Mouse (Mus musculus): ENCODE results near the gene Metrn. TPM values are rescaled to one million over a fixed set of nuclear protein-coding genes. Genes with fewer than 3 reads are reported as not detected.
A peak's percentile ranks its signal among the peaks of the same experiment; 100 is the strongest.

Gene Metrn
- polyA plus RNA-seq, 1 experiment = 64.0 TPM

- no peaks in the 10 kb centered on the region for H3K27me3 ChIP-seq (ENCODE audit: control insufficient read depth, insufficient read depth, insufficient read length)
- peaks cover 7% of the 10 kb centered on the region for H3K79me3 ChIP-seq (ENCODE audit: low read depth)
- TF ChIP-seq CEBPB (IDR thresholded peaks at IDR 0.05; ENCODE audit: low read depth) (no peak), USF1 (IDR thresholded peaks at IDR 0.05; ENCODE audit: low read depth) (no peak), CTCF (IDR thresholded peaks at IDR 0.05; ENCODE audit: control insufficient read depth, insufficient read depth, insufficient read length) (no peak), MYOG (IDR thresholded peaks at IDR 0.05; ENCODE audit: control insufficient read depth, extremely low read depth, insufficient read length) (no peak), FOSL1 (IDR thresholded peaks at IDR 0.05; ENCODE audit: insufficient read depth, low read length, poor library complexity, severe bottlenecking) (no peak), MYOD1 (IDR thresholded peaks at IDR 0.05; ENCODE audit: control insufficient read depth, insufficient read length, low read depth) (no peak), MAX (IDR thresholded peaks at IDR 0.05) (no peak)
- H3K79me2 ChIP-seq (ENCODE audit: control insufficient read depth, insufficient read depth) = peaks cover 30% of the 10 kb centered on the region
- peak overlapping the region; percentile 85 for H3ac ChIP-seq (ENCODE audit: control insufficient read depth, insufficient read length, low read depth)
- peaks cover 4% of the 10 kb centered on the region for H3K36me3 ChIP-seq (ENCODE audit: control insufficient read depth, insufficient read depth)
- H3K4me3 ChIP-seq (ENCODE audit: insufficient read depth, poor library complexity, severe bottlenecking) = peak overlapping the region; percentile 79
These were observed 5.0 kb downstream of the Metrn start for GRCm38 (mm10) chr17:25791843-25792527.

GRCm38 (mm10) chr17:25791320-25791842, 5.6 kb downstream of the Metrn start:
- Histone ChIP-seq H3K36me3 (ENCODE audit: control insufficient read depth, insufficient read depth) (peaks cover 4% of the 10 kb centered on the region), H3K79me3 (ENCODE audit: low read depth) (peaks cover 7% of the 10 kb centered on the region), H3ac (ENCODE audit: control insufficient read depth, insufficient read length, low read depth) (peak overlapping the region; percentile 85), H3K79me2 (ENCODE audit: control insufficient read depth, insufficient read depth) (peaks cover 26% of the 10 kb centered on the region), H3K4me3 (ENCODE audit: insufficient read depth, poor library complexity, severe bottlenecking) (peak overlapping the region; percentile 79), H3K27me3 (ENCODE audit: control insufficient read depth, insufficient read depth, insufficient read length) (no peaks in the 10 kb centered on the region)
- TF ChIP-seq MYOG (IDR thresholded peaks at IDR 0.05; ENCODE audit: control insufficient read depth, extremely low read depth, insufficient read length) = no peak
- no peak for TF ChIP-seq MYOD1 (IDR thresholded peaks at IDR 0.05; ENCODE audit: control insufficient read depth, insufficient read length, low read depth)
- TF ChIP-seq CTCF (IDR thresholded peaks at IDR 0.05; ENCODE audit: control insufficient read depth, insufficient read depth, insufficient read length) = no peak
- TF ChIP-seq USF1 (IDR thresholded peaks at IDR 0.05; ENCODE audit: low read depth) = no peak
- TF ChIP-seq FOSL1 (IDR thresholded peaks at IDR 0.05; ENCODE audit: insufficient read depth, low read length, poor library complexity, severe bottlenecking) = no peak
- no peak for TF ChIP-seq MAX (IDR thresholded peaks at IDR 0.05)
- TF ChIP-seq CEBPB (IDR thresholded peaks at IDR 0.05; ENCODE audit: low read depth) = no peak

DNA sequence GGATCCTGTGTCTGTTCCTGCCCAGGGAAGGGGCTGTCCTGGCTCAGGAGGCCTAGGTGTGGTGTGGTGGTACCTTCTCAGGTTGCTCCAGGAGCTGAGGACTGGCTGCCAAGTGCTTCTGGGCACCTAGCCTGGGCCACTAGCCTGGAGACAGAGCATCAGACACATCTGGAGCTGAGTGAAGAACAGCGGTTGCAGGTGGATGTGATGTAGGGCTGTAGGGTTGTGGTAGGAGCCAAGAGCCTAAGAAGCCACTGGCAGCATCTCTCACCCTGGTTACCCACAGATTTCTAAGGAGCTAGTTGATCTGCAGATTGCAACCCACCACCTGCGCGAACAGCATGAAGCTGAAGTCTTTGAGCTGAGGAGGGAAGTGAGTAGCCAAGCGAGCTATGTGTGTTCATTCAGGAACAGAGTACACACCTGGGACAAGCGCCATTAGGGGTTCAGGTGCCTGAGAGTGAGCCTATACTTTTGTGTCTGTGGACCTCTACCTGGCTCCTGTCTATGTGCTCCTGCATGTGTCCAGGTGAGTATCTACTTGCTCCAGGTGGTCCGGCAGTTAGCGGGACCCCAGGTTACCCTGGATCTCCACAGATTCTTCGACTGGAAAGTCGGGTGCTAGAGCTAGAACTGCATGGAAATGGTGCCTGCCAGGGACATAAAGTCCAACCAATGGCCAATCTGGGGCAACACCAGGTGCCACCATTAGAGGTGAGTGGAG, 10.0 kb downstream of the Metrn start:
- H3ac ChIP-seq (ENCODE audit: control insufficient read depth, insufficient read length, low read depth) = no peak overlapping the region
- peaks cover 31% of the 10 kb centered on the region for H3K79me2 ChIP-seq (ENCODE audit: control insufficient read depth, insufficient read depth)
- H3K79me3 ChIP-seq (ENCODE audit: low read depth) = peaks cover 2% of the 10 kb centered on the region
- no peaks in the 10 kb centered on the region for H3K27me3 ChIP-seq (ENCODE audit: control insufficient read depth, insufficient read depth, insufficient read length)
- TF ChIP-seq USF1 (IDR thresholded peaks at IDR 0.05; ENCODE audit: low read depth) = no peak
- TF ChIP-seq MAX (IDR thresholded peaks at IDR 0.05) = no peak
- no peak for TF ChIP-seq CEBPB (IDR thresholded peaks at IDR 0.05; ENCODE audit: low read depth)
- TF ChIP-seq MYOD1 (IDR thresholded peaks at IDR 0.05; ENCODE audit: control insufficient read depth, insufficient read length, low read depth) = no peak
- TF ChIP-seq CTCF (IDR thresholded peaks at IDR 0.05; ENCODE audit: control insufficient read depth, insufficient read depth, insufficient read length) = no peak
- TF ChIP-seq FOSL1 (IDR thresholded peaks at IDR 0.05; ENCODE audit: insufficient read depth, low read length, poor library complexity, severe bottlenecking) = no peak
- TF ChIP-seq MYOG (IDR thresholded peaks at IDR 0.05; ENCODE audit: control insufficient read depth, extremely low read depth, insufficient read length) = no peak
- peaks cover 15% of the 10 kb centered on the region for H3K36me3 ChIP-seq (ENCODE audit: control insufficient read depth, insufficient read depth)
- H3K4me3 ChIP-seq (ENCODE audit: insufficient read depth, poor library complexity, severe bottlenecking) = no peak overlapping the region

GRCm38 (mm10) chr17:25786280-25786679, 10.7 kb downstream of the Metrn start, which contains the start of gene Ccdc78:
Ccdc78 (plus strand) TSS chr17:25786580.
- Histone ChIP-seq H3ac (ENCODE audit: control insufficient read depth, insufficient read length, low read depth) (peak within 1 kb of the TSS; percentile 83), H3K79me2 (ENCODE audit: control insufficient read depth, insufficient read depth) (peaks cover 24% of the 10 kb centered on the region), H3K36me3 (ENCODE audit: control insufficient read depth, insufficient read depth) (peaks cover 21% of the 10 kb centered on the region), H3K4me3 (ENCODE audit: insufficient read depth, poor library complexity, severe bottlenecking) (peak within 1 kb of the TSS; percentile 53), H3K27me3 (ENCODE audit: control insufficient read depth, insufficient read depth, insufficient read length) (no peaks in the 10 kb centered on the region), H3K79me3 (ENCODE audit: low read depth) (peaks cover 2% of the 10 kb centered on the region)
- TF ChIP-seq MAX (IDR thresholded peaks at IDR 0.05) (no peak), MYOD1 (IDR thresholded peaks at IDR 0.05; ENCODE audit: control insufficient read depth, insufficient read length, low read depth) (no peak), CTCF (IDR thresholded peaks at IDR 0.05; ENCODE audit: control insufficient read depth, insufficient read depth, insufficient read length) (no peak)

DNA sequence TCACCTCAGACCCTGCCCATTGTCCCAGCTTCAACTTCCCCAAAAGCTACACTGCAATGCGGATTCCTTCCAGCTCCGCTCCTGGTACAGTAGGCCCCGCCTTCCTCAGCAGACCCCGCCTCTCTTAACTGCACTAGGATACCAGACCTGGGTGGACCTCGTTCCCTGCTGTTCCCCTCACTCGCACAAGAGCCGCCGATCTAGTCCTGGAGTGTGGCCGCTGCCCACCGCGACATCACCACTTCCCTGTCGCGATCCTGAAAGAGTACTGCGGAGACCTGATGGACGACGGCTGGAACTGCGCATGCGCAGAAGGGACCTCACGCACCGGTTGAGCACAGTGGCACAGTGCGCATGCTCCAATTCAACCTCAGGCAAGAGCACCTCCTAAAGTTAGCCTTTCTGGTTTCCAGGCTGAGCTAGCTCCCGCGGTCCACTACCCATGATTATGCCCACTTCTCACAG, 11.6 kb downstream of the Metrn start, which contains the start of gene Haghl:
TSS of gene Haghl (minus strand) at position 393 of the 465 bp plus-strand sequence.
- Histone ChIP-seq H3K79me2 (ENCODE audit: control insufficient read depth, insufficient read depth) (peaks cover 15% of the 10 kb centered on the region), H3K36me3 (ENCODE audit: control insufficient read depth, insufficient read depth) (peaks cover 24% of the 10 kb centered on the region), H3K79me3 (ENCODE audit: low read depth) (no peaks in the 10 kb centered on the region), H3K27me3 (ENCODE audit: control insufficient read depth, insufficient read depth, insufficient read length) (no peaks in the 10 kb centered on the region), H3ac (ENCODE audit: control insufficient read depth, insufficient read length, low read depth) (peak within 1 kb of the TSS; percentile 83), H3K4me3 (ENCODE audit: insufficient read depth, poor library complexity, severe bottlenecking) (peak within 1 kb of the TSS; percentile 53)
- TF ChIP-seq MAX (IDR thresholded peaks at IDR 0.05) (no peak), FOSL1 (IDR thresholded peaks at IDR 0.05; ENCODE audit: insufficient read depth, low read length, poor library complexity, severe bottlenecking) (no peak), USF1 (IDR thresholded peaks at IDR 0.05; ENCODE audit: low read depth) (no peak), CEBPB (IDR thresholded peaks at IDR 0.05; ENCODE audit: low read depth) (no peak), MYOD1 (IDR thresholded peaks at IDR 0.05; ENCODE audit: control insufficient read depth, insufficient read length, low read depth) (no peak), CTCF (IDR thresholded peaks at IDR 0.05; ENCODE audit: control insufficient read depth, insufficient read depth, insufficient read length) (no peak), MYOG (IDR thresholded peaks at IDR 0.05; ENCODE audit: control insufficient read depth, extremely low read depth, insufficient read length) (no peak)
